Mouse (Mus musculus) olfactory bulb, adult 2 months (tissue): ENCODE measurements at regions not wholly inside any gene's neighbourhood (a gene's known extent, or its start where the extent isn't known, plus 50 kb on each side); places are given as distances from the start of the nearest gene placed in this dataset.

Experiments used
- H3K27ac ChIP-seq: fragments of 200-500 bp; 2 replicates; pipeline ENCODE4 v1.5.1; 2012; ENCODE audit warnings: low read depth, low read length; ENCODE audit not compliant: insufficient read depth
- H3K4me1 ChIP-seq: fragments of 200-500 bp; 2 replicates; pipeline ENCODE4 v1.6.1; 2012; ENCODE audit warnings: low read length; ENCODE audit not compliant: control insufficient read depth, insufficient read depth
- H3K4me3 ChIP-seq: fragments of 200-500 bp; 2 replicates; pipeline ENCODE4 v1.5.1; 2012; ENCODE audit warnings: mild to moderate bottlenecking, low read depth, low read length, moderate library complexity; ENCODE audit not compliant: insufficient read depth
- CTCF ChIP-seq: fragments of 200-500 bp; IDR thresholded peaks from 2 replicates; pipeline ENCODE4 v1.5.1; 2012; ENCODE audit warnings: low read depth, mild to moderate bottlenecking, low read length, moderate library complexity; ENCODE audit not compliant: insufficient read depth
- POLR2A ChIP-seq: fragments of 200-500 bp; IDR thresholded peaks from 2 replicates; pipeline ENCODE4 v1.6.1; 2012; ENCODE audit warnings: mild to moderate bottlenecking, low read depth, low read length, moderate library complexity; ENCODE audit not compliant: insufficient read depth
- WGBS: fragments of 180-500 bp; shearing (Covaris S2); methylation state at CpG from one replicate; pipeline ENCODE4 v1.1.7; 2018; 5-methylcytosine and 5-hydroxymethylcytosine counted together

- TF ChIP-seq POLR2A (no peak), CTCF (no peak)
- 89% methylated on average over 4 of the region's 4 CpGs for WGBS
- Histone ChIP-seq H3K4me3 (no peak overlapping the region), H3K27ac (no peak overlapping the region), H3K4me1 (no peaks in the 10 kb centered on the region)
Observed at GRCm38 (mm10) chr10:99654284-99654683, 105.2 kb downstream of the Csl start.

DNA sequence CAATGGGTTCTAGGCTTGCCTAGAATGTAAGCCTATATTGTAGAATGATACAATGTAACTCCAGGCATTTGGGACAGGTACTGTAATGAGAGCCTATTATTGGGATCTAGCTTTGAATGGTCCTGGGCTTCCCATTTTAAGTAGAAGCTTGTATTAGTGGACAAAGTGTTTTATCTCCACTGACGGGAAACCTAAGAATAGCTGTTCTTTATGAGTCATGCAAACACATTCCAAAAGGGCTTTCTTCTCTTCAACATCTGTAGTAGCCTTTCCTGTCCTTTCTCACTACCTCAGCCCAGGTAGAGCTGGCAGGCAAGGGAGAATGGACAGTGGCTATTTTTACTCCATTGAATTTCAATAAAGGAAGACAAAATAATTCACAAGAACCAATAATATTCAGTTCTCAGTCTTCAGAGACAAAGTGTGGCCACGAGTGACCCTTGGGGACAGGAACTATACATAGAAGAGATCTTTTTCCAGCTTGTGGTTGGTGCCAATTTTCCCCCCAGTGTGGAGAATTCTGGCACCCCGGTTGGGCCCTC, 82.8 kb downstream of the Csl start:
- 76% methylated on average over 3 of the region's 3 CpGs for WGBS
- Histone ChIP-seq H3K4me1 (no peaks in the 10 kb centered on the region), H3K27ac (no peak overlapping the region), H3K4me3 (no peak overlapping the region)
- TF ChIP-seq CTCF (no peak), POLR2A (no peak)

DNA sequence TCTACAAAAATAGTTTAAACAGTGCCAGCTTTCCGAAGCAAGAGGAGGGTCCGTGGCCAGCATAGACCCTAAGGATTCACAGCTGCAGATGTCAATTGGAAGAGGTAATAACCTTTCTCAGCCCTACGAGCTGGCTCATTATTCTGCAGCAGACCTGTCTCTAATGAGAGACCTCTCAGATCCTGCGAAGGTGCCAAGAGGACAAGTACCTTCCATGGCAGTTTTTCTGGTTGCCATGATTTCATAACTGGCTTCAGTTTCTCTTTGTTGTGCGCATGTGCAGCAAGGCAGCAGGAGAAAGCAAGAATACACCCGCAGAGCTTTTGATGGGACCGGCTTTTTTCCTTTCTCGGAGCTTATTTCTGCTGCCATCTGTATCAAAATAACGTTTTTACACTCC, 81.4 kb downstream of the Csl start:
- H3K27ac ChIP-seq: no peak overlapping the region
- 34% methylated on average over 9 of the region's 9 CpGs for WGBS

GRCm38 (mm10) chr10:99679813-99680212, 79.6 kb downstream of the Csl start:
- TF ChIP-seq POLR2A (no peak), CTCF (no peak)
- Histone ChIP-seq H3K27ac (no peak overlapping the region), H3K4me3 (no peak overlapping the region), H3K4me1 (no peaks in the 10 kb centered on the region)
- 96% methylated on average over 6 of the region's 6 CpGs for WGBS

More for the DNA sequence above, 81.4 kb downstream of the Csl start:
- TF ChIP-seq POLR2A (no peak), CTCF (no peak)
- Histone ChIP-seq H3K4me3 (no peak overlapping the region), H3K4me1 (no peaks in the 10 kb centered on the region)

- WGBS: 76% methylated on average over 4 of the region's 4 CpGs
- H3K27ac ChIP-seq: no peak overlapping the region
- TF ChIP-seq POLR2A (no peak), CTCF (no peak)
- H3K4me3 ChIP-seq: no peak overlapping the region
- no peaks in the 10 kb centered on the region for H3K4me1 ChIP-seq
Observed at GRCm38 (mm10) chr10:99681932-99682331, 77.5 kb downstream of the Csl start.

DNA sequence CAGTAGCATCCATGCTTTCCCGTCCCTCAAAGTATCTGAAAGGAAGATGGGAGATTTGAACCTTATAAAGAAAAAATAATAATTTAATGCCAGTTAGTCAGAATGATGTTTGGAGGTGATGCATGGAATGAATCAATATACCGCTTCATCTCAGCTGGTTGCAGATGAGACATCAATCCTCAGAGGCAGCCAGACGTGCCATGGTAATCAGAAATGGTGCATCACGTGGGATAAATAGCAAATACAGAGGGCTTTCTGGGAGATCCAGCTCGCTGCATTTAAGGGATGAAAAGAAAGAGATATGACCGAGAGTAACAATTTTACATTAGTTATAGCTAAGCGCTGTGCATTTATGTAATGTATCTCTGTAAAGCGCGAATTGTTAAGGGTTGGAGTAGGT, 77.1 kb downstream of the Csl start:
- 94% methylated on average over 9 of the region's 9 CpGs for WGBS
- no peak overlapping the region for H3K4me3 ChIP-seq
- no peak overlapping the region for H3K27ac ChIP-seq
- H3K4me1 ChIP-seq: no peaks in the 10 kb centered on the region
- TF ChIP-seq POLR2A (no peak), CTCF (no peak)

- Histone ChIP-seq H3K27ac (no peak overlapping the region), H3K4me3 (no peak overlapping the region), H3K4me1 (no peaks in the 10 kb centered on the region)
- WGBS: 61% methylated on average over 3 of the region's 3 CpGs
- TF ChIP-seq POLR2A (no peak), CTCF (no peak)
Observed at GRCm38 (mm10) chr10:99683310-99683709, 76.1 kb downstream of the Csl start.

DNA sequence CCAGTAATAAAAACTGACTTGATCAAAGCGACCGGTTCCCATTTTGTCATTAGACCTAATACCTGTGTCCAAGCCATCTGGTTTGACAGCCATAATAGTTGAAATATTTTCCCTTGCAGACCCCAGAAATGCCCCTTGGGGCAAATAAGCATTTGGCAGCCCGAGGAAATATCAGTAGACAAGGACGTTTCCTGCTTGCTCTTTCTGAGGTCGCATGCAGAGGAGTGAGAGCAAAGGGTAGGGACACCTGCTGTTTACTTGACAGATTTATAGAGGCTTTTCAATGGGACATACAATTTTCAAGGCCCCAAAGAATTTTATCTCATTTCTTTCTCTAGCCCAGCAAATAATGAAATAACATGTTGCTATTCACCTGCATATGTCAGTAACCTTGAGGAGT, 73.5 kb downstream of the Csl start:
- Histone ChIP-seq H3K4me1 (no peaks in the 10 kb centered on the region), H3K27ac (no peak overlapping the region), H3K4me3 (no peak overlapping the region)
- 78% methylated on average over 5 of the region's 5 CpGs for WGBS
- TF ChIP-seq CTCF (no peak), POLR2A (no peak)

- Histone ChIP-seq H3K4me1 (no peaks in the 10 kb centered on the region), H3K27ac (no peak overlapping the region), H3K4me3 (no peak overlapping the region)
- TF ChIP-seq POLR2A (no peak), CTCF (no peak)
- WGBS: 67% methylated on average over 4 of the region's 4 CpGs
Observed at GRCm38 (mm10) chr10:99687011-99687410, 72.4 kb downstream of the Csl start.

DNA sequence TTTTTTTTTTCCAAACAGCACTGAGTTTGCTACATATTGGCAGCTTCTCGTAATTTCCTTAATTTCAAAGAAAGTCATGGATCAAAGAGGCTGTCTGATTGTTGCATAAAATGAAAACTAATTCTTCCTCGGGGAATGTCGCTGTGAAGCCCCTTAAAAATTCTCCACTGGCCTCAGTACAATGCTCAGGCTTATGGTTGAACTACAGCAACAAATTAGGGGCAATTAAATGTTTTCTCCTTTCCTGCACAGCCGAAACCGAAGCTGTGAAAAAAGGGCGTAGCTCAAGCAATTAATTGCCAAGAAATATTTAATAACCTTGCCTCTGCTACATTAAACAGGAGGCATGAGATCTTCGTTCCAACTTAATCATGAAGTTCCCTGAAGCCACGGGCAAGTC, 61.8 kb downstream of the Csl start:
- WGBS: 37% methylated on average over 8 of the region's 8 CpGs
- H3K27ac ChIP-seq: no peak overlapping the region
- H3K4me3 ChIP-seq: no peak overlapping the region
- no peaks in the 10 kb centered on the region for H3K4me1 ChIP-seq
- TF ChIP-seq POLR2A: no peak
- no peak for TF ChIP-seq CTCF
